Mouse (Mus musculus): Measurements from ENCODE around the gene Rnf114.

Gene Rnf114

DNA sequence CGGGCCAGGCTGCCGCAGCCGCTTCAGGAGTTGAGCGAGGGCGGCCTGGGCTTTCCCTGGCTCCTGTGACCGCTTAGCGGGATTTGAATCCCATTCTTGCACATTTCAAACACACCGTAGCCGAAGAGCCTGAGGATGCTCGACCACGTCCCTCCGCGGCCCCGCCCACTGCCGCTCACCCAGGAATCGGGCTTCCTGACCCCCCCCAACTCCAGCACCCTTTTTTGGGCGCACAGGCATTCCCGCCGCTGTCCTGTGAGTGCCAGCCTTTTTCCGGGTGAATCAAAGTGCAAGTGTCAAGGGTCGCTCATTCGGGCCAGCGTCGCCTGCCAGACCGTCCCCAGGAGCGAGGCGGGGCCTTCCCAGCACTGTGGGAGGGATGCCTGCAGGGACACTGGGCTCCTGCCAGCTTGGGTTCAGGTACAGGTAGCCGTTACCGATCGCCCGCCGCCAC is 11.5 kb downstream of the Rnf114 start:
- no peak for DNase-seq (ENCODE audit: low spot score)

DNA sequence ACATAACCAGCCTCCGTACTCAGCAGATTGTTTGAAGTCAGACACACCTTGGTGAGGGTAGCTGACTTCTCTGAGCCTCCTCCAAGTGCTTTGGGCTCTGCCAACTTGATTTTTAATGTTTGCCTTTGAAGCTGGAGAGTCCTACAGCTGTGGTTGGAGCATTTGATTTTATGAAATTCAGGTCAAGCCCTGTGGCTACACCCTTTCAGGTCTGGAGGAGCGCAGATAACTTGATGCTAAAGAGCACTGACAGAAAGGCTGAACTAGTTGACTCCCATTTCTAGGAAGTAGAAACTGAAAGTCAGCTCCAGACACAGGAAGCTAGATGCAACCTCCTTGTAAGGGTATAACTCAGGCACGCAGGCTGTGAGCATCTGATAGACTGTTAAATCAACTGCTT is 12.7 kb downstream of the Rnf114 start:
- no peak for DNase-seq (ENCODE audit: low spot score)

DNA sequence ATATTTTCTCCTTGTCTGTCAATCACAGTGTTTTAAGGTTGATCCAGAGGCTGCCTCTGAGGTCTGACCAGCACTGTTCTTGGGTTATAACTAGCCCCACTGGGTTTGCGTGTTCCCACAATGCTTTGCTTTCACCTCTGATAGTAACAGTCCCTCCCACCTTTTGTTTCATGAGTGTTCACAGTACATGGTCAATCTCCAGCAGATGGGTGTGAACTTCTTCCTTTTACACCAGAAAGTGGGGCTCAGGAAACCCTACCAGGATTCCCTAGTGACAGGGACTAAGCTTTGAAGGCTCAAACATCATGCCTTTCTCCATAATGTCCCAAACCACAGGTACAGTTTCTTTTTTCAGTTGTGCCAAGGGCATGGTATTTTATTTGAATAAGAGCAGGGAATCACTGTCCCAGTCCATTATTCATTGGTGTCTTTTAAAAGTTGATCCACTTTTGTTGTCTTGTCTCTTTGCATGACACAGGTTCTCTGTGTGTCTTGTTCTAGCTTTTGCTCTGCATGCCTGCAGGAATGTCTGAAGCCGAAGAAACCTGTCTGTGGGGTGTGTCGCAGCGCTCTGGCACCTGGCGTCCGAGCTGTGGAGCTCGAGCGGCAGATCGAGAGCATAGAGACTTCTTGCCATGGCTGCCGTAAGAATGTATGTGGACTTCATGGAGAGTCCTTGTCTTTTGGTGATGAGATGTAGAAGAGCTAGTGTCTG is 14.3 kb downstream of the Rnf114 start:
- no peak for DNase-seq (ENCODE audit: low spot score)

DNA sequence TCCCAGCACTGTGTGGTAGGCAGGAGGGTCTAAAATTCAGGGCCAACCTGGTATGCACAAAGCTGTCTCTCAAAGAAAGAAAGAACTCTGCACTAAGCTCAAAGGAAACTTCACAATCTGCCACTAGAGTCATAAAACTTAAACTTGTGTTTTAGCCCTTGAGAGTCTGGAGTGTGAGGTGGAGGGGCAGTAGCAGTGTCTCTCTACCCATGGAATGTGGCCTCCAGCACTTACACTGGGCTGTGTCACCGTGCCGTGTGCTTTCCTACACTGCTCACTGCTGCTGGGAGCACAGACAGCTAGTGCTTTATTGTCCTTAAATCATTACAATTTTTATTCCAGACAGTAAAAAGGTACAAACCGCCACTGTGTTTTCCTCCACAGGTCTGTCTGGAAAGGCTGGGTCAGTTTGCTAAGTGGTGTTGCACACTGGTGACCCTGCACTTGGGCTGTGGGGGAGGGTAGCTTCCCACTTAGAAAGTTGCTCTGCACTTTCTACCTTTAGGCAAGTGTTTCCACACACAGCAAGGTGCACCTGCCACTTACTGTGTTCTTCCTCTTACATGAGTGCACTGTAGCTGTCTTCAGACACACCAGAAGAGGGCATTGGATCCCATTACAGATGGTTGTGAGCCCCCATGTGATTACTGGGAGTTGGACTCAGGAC is 15.4 kb downstream of the Rnf114 start:
- DNase-seq (ENCODE audit: low spot score) = no peak

DNA sequence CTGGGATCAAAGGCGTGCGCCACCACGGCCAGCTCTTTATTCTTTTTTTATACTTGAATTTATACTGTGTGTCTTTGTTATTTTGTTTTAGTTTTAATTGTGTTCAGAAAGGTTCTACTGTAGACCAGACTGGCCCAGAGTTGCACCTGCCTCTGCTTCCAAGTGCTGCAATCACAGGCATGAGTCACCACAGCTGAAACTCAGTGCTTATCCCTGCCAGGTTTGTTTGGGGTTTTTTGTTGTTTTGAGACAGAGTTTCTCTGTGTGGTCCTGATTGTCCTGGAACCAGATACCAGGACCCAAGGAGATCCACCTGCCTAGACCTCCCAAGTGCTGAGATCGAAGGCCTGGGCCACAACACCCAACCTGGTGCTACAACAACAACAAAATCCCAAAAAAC is 16.1 kb downstream of the Rnf114 start:
- DNase-seq (ENCODE audit: low spot score) = no peak

DNA sequence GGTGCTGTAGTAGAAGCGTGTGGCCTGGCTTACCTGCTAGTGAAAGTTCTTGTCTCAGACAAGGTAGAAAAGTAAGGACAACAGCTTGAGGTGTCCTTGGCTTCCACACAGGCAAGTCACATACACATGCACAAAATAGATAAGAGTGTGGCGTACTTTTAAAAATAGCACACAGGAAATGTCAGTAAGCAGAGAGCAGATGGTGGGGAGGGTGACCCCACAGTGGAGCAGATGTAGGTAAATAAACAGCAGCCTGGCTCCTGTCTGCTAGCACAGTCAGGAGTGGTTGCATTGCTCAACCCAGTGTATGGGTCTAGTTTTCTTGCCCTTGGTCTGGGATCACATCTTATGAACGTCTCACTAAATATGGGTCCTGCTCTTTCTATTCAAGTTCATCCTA is 18.0 kb downstream of the Rnf114 start:
- DNase-seq (ENCODE audit: low spot score) = no peak

DNA sequence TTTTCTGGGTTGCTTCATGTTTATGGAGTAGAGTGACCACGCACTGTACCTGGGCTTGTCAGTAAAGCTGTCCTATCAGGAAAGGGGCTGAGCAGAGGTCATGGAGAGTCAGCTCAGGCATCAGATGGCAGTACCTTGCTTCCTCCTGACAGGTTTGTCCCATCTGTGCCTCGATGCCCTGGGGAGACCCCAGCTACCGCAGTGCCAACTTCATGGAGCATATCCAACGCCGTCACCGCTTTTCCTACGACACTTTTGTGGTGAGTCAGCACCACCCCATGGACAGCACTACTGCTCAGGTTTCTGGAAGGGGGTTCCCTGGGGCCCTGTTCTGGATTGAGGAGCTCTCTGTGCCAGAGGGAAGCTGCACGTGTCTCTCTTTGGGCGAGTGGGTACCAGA is 19.9 kb downstream of the Rnf114 start:
- no peak for DNase-seq (ENCODE audit: low spot score)

DNA sequence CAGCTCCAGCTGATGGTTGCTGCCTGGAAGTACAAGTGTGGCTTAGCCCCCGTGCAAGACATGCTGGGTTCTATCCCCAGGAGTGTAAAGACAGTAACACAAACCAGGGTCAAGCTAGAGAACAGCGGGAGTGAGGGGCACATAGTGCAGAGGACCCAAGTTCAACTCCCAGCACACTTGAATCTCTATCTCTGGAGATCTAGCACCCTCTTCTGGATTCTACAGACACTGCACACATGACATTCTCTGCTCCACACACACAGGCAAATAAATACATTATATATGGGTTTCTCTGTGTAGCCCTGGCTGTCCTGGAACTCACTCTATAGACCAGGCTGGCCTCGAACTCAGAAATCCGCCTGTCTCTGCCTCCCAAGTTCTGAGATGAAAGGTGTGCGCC is 20.5 kb downstream of the Rnf114 start:
- no peak for DNase-seq (ENCODE audit: low spot score)

DNA sequence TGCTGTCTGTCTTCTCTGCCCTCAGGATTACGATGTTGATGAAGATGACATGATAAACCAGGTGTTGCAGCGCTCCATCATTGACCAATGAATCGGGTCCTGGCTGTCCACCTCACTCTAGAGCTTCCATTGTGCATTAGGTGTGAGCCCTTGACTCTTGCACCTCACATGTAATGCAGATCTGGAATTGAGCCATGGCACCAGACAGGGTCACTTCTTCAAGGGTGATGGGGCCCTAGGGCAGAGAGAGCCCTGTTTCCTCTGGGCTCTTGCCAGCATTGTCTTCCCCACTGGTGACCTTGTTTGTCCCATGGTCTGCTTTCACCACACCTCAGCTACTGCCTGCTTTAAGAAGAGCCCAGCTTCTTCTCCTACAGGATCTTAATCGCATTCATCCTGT is 22.2 kb downstream of the Rnf114 start:
- no peak for DNase-seq (ENCODE audit: low spot score)

DNA sequence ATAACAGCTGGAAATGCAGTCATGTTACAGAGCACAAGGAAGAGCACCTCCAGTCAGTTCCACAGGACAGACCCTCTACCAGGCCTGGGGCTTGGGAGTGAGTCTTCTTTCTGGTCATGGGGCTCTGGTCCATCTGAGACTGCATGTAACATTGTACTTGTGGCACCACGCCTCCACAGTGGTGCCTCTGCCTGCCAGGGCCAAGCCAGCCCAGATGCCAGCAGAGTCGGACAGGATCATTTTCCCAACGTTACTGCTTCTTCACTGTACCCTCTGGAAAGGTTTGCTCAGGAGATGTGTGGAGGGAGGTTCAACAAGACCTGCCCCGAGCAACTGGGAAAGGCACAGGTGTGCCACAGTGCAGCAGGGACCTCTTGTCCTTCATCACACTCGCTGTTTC is 23.2 kb downstream of the Rnf114 start:
- DNase-seq (ENCODE audit: low spot score) = no peak

DNA sequence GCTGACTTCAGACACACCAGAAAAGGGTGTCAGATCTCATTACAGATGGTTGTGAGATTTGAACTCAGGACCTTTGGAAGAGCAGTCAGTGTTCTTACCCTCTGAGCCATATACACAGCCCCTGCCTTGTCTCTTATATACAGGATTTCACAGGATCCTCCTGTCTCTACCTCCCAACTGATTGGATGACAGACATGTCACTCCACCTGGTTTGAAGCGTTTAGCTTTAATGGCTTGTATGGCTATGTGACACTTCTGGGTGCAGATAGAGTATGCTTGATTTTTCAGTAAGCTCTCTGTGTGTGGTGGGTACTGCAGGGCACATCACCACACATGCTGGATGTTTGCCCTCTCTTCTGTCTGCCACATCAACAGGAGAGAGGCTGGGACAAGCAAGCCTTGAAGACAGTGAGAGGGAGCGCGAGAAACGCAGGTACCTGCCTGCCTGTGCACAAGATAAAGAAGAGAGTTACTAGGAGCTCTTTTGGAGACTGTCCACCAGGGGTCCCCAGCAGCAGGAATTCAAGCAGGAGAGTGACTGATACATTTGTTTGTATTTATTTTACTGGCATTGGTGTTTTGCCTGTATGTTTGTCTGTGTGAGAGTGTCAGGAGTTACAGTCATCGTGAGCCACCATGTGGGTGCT is 27.3 kb downstream of the Rnf114 start:
- DNase-seq (ENCODE audit: low spot score) = no peak

DNA sequence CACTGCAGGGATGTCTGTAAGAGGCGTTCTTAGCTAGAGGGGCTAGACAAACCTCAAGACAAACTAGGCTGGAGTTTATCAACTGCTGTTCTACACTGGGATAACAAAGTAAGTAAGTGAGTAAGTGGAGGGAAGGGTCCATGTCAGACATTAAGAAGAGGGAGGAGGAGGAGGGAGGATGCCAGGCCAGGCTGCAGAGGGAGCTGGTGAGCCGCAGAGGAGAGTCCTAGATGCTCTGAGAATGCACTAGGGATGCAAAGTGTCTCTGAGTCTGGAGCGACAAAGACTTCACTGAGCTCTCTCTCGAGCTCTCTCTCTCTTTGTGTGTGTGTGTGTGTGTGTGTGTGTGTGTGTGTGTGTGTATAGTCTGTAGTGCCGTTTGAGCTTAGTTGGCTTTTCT is 35.8 kb downstream of the Rnf114 start:
- DNase-seq (ENCODE audit: low spot score) = no peak

DNA sequence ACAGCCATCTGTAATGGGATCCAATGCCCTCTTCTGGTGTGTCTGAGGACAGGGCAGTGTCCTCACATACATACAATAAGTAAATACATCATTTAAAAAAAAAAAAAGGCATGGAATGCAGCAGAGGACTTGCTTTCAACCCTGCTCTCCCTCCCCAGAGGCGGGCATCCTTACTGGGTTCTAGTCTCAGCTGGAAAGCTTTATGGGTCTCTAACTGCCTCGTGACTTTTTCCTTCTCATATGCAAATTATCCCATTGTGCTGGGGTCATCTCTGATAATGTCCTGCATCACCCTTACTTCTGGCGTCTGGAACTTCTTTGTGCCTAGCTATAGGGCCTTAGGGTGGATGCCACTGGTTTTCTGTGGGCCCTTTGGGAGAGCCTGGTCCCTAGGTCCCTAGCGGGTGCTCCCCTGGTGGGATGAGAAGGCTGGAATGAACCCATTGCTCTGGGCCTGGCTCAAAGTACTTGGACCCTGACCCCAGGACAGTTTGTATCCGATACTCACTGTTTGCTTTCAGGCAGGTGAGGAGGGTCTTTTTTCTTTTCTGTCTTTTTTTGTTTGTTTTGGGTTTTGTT is 37.6 kb downstream of the Rnf114 start:
- no peak for DNase-seq (ENCODE audit: low spot score)

DNA sequence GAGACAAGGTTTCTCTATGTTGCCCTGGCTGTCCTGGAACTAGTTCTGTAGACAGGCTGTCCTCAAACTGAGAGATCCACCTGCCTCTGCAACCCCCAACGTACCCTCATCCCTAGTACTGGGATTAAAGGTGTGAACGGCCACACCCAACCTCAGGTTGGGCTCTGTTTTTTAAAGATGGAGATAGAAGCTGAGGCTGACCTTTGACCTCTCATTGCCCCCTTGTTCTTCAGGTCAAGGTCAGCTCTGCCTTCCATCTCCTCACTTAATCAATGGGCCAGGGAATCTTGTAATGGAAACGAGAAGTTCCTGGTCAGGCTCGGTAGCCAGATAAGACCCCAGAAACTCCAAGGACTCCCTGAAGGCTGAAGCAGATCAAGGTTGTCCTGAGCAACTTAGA is 38.1 kb downstream of the Rnf114 start:
- DNase-seq (ENCODE audit: low spot score) = no peak

DNA sequence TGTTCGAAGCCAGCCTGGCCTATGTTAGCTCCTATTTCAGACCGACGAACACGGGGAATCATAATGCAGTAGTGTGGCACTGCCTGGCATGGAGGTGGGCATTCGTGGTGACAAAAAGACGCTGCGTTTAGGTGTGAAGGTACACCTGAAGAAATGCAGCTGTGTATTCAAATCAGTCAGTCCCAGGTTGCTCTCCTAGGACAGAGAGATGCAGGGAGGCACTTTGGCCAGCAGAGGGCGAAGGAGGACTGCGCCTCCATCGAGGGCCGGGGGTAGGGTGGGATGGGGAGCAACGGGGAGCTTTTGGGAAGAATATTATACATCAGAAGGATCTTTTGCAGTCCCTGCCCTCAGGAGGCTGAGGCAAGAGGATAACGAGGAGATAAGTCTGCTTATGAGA is 39.7 kb downstream of the Rnf114 start:
- DNase-seq (ENCODE audit: low spot score) = no peak

DNA sequence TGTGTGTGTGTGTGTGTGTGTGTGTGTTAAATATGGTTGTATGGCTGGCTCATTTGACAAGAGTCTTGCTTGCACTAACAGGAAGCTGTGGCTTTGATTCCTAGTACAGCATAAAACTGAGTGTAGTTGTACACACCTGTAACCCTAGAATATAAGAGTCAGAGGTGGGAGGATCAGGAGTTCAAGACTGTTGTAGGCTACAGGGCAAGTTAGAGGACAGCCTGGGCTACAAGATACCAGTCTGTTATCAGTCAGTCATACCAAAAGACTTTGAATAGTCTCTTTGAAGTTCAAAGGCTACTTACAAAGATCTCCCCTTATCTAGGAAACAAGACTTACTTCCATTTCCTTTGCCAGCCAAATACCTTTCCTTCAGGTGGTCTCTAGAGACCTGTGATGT is 41.4 kb downstream of the Rnf114 start:
- DNase-seq (ENCODE audit: low spot score) = no peak

DNA sequence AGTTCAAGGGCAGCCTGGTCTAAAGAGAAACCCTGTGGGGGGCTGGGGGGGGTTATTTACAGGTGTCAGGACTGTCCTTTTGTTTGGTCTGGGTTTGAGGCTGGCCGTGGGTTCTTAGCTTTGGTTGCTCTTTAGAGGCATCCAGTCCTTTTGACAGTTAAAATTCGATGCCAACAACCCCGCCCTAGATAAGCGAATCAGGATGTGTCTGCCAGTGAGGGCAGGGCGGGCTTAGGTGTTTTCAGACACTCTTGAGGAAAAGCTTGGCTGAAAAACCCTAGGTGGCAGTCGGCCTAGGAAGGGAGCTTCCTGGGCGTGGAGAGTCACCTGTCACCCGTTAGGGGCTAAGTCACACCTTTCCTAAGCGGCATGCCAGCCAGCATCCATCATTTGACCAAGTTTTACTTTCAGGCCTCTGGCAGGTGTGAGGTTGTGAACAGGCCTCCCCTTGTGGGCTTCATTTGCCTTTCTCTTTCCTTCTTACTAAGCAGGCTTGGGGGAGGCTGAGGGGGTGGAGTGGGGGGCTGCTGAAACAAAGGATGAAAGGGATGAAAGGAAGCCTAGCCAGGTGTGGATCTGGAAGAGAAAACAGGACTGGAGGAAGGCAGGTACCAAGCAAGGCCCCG is 44.0 kb downstream of the Rnf114 start:
- no peak for DNase-seq (ENCODE audit: low spot score)

DNA sequence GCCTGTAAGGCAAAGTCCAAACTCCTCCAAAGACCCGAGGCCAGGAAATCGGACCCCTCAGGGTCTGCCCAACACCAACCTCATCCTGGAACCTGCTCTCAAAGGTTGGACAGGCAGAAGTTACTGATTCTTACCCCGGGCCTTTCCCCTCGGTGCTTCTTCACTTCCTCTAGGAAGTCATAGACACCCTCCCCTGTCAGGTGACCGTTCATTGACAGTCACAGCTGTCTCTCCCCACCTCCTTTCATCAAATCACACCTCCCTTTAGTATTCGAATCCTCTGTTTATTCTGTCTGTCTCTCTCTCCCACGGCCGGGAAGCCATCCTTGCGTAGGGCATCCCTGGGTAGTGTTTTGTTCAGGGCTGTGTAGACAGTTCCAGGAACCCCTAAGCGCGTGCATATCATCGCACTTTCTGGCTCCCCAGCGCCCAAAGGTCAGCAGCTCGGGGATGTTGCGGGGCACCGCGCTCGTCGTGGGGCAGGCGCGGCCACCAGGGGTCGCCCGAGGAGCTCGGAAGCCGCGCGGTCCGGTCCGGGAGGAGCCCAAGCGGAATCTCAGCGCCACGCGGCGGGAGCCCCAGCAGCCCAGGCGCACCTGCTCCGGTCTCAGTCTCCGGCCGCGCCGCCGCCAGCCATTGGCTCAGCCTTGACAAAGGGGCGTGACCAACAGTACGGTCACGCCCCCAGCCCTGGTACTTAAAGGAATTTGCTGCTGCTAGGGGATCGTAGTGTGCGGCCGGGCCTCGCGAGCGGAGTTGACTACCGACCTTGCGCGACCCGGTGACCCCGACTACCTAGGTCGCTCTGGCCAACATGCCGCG is 45.2 kb downstream of the Rnf114 start, which contains the start of gene Snai1:
Gene Snai1, plus strand, starts transcription at position 720 of the 822 bp plus-strand sequence.
- peak; percentile 91 for DNase-seq (ENCODE audit: low spot score)

DNA sequence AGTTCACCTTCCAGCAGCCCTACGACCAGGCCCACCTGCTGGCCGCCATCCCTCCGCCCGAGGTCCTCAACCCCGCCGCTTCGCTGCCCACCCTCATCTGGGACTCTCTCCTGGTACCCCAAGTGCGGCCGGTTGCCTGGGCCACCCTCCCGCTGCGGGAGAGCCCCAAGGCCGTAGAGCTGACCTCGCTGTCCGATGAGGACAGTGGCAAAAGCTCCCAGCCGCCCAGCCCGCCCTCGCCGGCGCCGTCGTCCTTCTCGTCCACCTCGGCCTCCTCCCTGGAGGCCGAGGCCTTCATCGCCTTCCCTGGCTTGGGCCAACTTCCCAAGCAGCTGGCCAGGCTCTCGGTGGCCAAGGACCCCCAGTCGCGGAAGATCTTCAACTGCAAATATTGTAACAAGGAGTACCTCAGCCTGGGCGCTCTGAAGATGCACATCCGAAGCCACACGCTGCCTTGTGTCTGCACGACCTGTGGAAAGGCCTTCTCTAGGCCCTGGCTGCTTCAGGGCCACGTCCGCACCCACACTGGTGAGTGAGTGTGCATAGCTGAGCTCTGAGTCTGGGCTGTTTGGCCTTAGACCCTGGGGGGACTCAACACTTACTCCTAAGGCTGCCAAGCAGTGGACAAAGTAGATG is 46.3 kb downstream of the Rnf114 start:
- DNase-seq (ENCODE audit: low spot score) = no peak

DNA sequence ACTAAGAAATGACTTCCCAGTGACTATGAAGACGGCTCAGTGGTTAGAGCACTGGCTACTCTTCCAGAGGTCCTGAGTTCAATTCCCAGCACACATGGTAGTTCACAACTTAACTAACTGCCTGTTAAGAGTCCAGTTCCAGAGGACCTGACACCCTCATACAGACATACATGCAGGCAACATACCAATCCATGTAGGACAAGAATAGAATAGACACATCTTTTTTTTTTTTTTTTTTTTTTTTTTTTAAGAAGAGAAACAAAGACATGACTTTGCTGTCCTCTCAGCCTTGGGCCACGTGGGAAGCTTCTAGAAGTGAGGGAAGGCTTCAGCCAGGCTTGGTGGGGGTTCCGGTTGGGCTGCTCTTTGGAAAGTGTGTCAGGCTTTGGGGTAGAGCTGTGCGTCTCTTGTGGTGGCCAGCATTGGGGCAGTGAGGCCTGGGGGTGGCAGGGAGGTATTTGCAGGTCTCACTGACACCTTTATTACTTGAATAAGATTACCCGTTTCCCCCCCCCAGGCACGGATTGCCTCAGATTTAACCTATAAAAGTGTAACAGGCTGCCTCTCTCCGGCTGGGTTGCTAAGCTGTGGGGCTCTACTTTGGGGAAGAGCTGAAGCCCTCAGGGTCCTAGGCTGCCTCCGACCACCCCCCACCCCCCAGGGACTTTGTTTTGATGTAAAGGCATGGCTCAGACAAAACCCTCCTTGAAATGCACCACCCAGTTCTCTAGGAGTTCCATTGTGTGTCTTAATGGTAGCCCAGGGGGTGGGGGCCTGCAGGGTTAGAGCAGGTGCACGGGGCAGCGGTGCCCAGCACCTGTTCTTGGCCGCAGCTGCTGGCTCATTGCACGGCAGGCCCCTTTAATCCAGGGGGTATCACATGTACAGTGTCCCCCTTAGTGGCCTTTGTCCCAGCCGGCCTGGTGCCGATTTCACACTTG is 47.4 kb downstream of the Rnf114 start:
- no peak for DNase-seq (ENCODE audit: low spot score)

Measured in ovary, postnatal 14 days (tissue).